In genomic region chr3:140510094-140510493, GRCm38 (mm10) we compare ENCODE assay signal across 22 mouse cellular contexts.
DNase-seq lines count a peak whose midpoint lies in the region; ATAC-seq and TF ChIP-seq lines count a peak whose summit lies in the region.
"Had no signal": no experiment of that assay in that cellular context is flagged by ENCODE, and none has a peak within 500 bp of the region (broad histone marks: within the 10 kb centered on the region; RNA-seq: fewer than 3 reads in every experiment).

No protein-coding gene starts in this region.

- no peak for TF ChIP-seq CTCF in lung, embryonic 14.5 days (IDR thresholded peaks at IDR 0.05; ENCODE audit: low read depth)
- TF ChIP-seq CTCF in lung, postnatal 0 days (IDR thresholded peaks at IDR 0.05) = no peak

- no peak for TF ChIP-seq EP300 in lung, postnatal 0 days (IDR thresholded peaks at IDR 0.05)

- DNase-seq in lung, embryonic 14.5 days = peak; percentile 52
- DNase-seq in lung, postnatal 4 days = no peak
- DNase-seq in lung, postnatal 10 days = no peak
- no peak for DNase-seq in lung, adult 18-20 months
- peak; percentile 11 for DNase-seq in lung, postnatal 0 days (ENCODE audit: low spot score)
- DNase-seq in lung, postnatal 36 days = no peak
- DNase-seq: adrenal gland, adult 2 months; adrenal gland, adult 8-10 months; adrenal gland, postnatal 10 days; adrenal gland, postnatal 14 days; adrenal gland, postnatal 25 days; adrenal gland, postnatal 36 days; B cell, adult 2 months; cerebellum, adult 11 months; cerebellum, adult 11-12 months had no signal

- peak; percentile 84 for ATAC-seq in lung, embryonic 14.5 days (ENCODE audit: insufficient read depth)
- peak; percentile 75; the same call in 1 of the 2 replicates for ATAC-seq in lung, embryonic 15.5 days (ENCODE audit: borderline replicate concordance, extremely low read depth, low FRiP score, low TSS enrichment)
- ATAC-seq in lung, embryonic 16.5 days (ENCODE audit: low read depth) = peak; percentile 83
- no peak for ATAC-seq in lung, postnatal 0 days
- ATAC-seq: activated CD4-positive, CD25-positive, alpha-beta regulatory T cell, adult 4 months; CD4-positive, CD25-positive, alpha-beta regulatory T cell, adult 4 months; Patski had no signal

- H3K4me1 ChIP-seq in lung, embryonic 14.5 days (ENCODE audit: insufficient read depth) = no peaks in the 10 kb centered on the region
- no peaks in the 10 kb centered on the region for H3K4me1 ChIP-seq in lung, embryonic 15.5 days
- H3K4me1 ChIP-seq in lung, embryonic 16.5 days (replicated peaks; ENCODE audit: control insufficient read depth, insufficient read depth, low read length) = no peaks in the 10 kb centered on the region
- no peaks in the 10 kb centered on the region for H3K4me1 ChIP-seq in lung, postnatal 0 days (ENCODE audit: insufficient read depth, low read depth, low read length)

- no peaks in the 10 kb centered on the region for H3K27me3 ChIP-seq in lung, embryonic 14.5 days (ENCODE audit: insufficient read depth, low read length)
- no peaks in the 10 kb centered on the region for H3K27me3 ChIP-seq in lung, embryonic 15.5 days
- no peaks in the 10 kb centered on the region for H3K27me3 ChIP-seq in lung, embryonic 16.5 days (ENCODE audit: control insufficient read depth, insufficient read depth, low read depth, low read length)
- no peaks in the 10 kb centered on the region for H3K27me3 ChIP-seq in lung, postnatal 0 days (replicated peaks; ENCODE audit: insufficient read depth, low read length)
- H3K27me3 ChIP-seq: CH12.LX, Patski had no signal

- WGBS in lung, embryonic 14.5 days = 42% methylated on average over 2 of the region's 2 CpGs
- 35% methylated on average over 2 of the region's 2 CpGs for WGBS in lung, embryonic 15.5 days
- 52% methylated on average over 2 of the region's 2 CpGs for WGBS in lung, embryonic 16.5 days
- 36% methylated on average over 2 of the region's 2 CpGs for WGBS in lung, postnatal 0 days

- H3K9me3 ChIP-seq in lung, embryonic 14.5 days (ENCODE audit: low read depth, low read length) = no peaks in the 10 kb centered on the region
- H3K9me3 ChIP-seq in lung, embryonic 15.5 days = no peaks in the 10 kb centered on the region
- H3K9me3 ChIP-seq in lung, embryonic 16.5 days (ENCODE audit: control insufficient read depth, low read length) = no peaks in the 10 kb centered on the region
- H3K9me3 ChIP-seq in lung, postnatal 0 days (ENCODE audit: low read length) = no peaks in the 10 kb centered on the region
- H3K9me3 ChIP-seq: G1E had no signal

- H3K9ac ChIP-seq in lung, embryonic 14.5 days = no peak overlapping the region
- H3K9ac ChIP-seq in lung, embryonic 15.5 days = no peak overlapping the region
- H3K9ac ChIP-seq in lung, embryonic 16.5 days (ENCODE audit: low read length) = no peak overlapping the region
- no peak overlapping the region for H3K9ac ChIP-seq in lung, postnatal 0 days (replicated peaks; ENCODE audit: low read depth)

- 0 out of 2 replicates have a peak overlapping the region, but pooled peaks have one; percentile 24 for H3K27ac ChIP-seq in lung, embryonic 14.5 days (ENCODE audit: low read depth)
- no peak overlapping the region for H3K27ac ChIP-seq in lung, embryonic 15.5 days
- no peak overlapping the region for H3K27ac ChIP-seq in lung, embryonic 16.5 days (ENCODE audit: low read length)
- peak overlapping the region; percentile 43; the same call in 1 of the 2 replicates for H3K27ac ChIP-seq in lung, postnatal 0 days (ENCODE audit: low read length)

- H3K4me2 ChIP-seq in lung, embryonic 14.5 days = no peak overlapping the region
- H3K4me2 ChIP-seq in lung, embryonic 15.5 days = no peak overlapping the region
- no peak overlapping the region for H3K4me2 ChIP-seq in lung, embryonic 16.5 days (ENCODE audit: low read depth, low read length)
- H3K4me2 ChIP-seq in lung, postnatal 0 days (replicated peaks; ENCODE audit: low read depth, low read length) = no peak overlapping the region

- no peak overlapping the region for H3K4me3 ChIP-seq in lung, embryonic 14.5 days (ENCODE audit: low read depth, low read length)
- H3K4me3 ChIP-seq in lung, embryonic 15.5 days = no peak overlapping the region
- no peak overlapping the region for H3K4me3 ChIP-seq in lung, embryonic 16.5 days (ENCODE audit: low read length)
- no peak overlapping the region for H3K4me3 ChIP-seq in lung, postnatal 0 days (ENCODE audit: low read depth, low read length)

- no peaks in the 10 kb centered on the region for H3K36me3 ChIP-seq in lung, embryonic 14.5 days (ENCODE audit: insufficient read depth)
- H3K36me3 ChIP-seq in lung, embryonic 15.5 days = no peaks in the 10 kb centered on the region
- H3K36me3 ChIP-seq in lung, embryonic 16.5 days (ENCODE audit: control insufficient read depth, insufficient read depth, low read length) = no peaks in the 10 kb centered on the region
- no peaks in the 10 kb centered on the region for H3K36me3 ChIP-seq in lung, postnatal 0 days (ENCODE audit: insufficient read depth, low read length)
- H3K36me3 ChIP-seq: G1E had no signal

Comparison
In these comparisons a context has a peak if more than half of its experiments do, and no peak if none do; other contexts are left out.
1. DNase-seq: peak in lung, embryonic 14.5 days (single experiment) and lung, postnatal 0 days (single experiment); none in lung, postnatal 4 days (0 of 2), lung, postnatal 10 days (single experiment), lung, adult 18-20 months (0 of 2) and lung, postnatal 36 days (single experiment).
2. H3K27ac ChIP-seq: peak in lung, embryonic 14.5 days (single experiment) and lung, postnatal 0 days (single experiment); none in lung, embryonic 15.5 days (single experiment) and lung, embryonic 16.5 days (single experiment).